Mouse (Mus musculus) forebrain, embryonic 16.5 days (tissue): ENCODE data around the gene Aoc1. TPM values are rescaled to one million over a fixed set of nuclear protein-coding genes. Genes with fewer than 3 reads are reported as not detected.

ENCODE experiments used
- ATAC-seq: fragments of 200-750 bp; cut with Nextera tagmentation; 2 replicates; pipeline ENCODE4 v1.8.0; 2017; ENCODE audit warnings: mild to moderate bottlenecking, moderate library complexity
- H3K27ac ChIP-seq: fragments of 300-500 bp; sonication (generic); 2 replicates; pipeline ENCODE4 v1.5.1; 2014; ENCODE audit warnings: low read length, control low read depth
- H3K27me3 ChIP-seq: fragments of 300-500 bp; sonication (generic); replicated peaks from 2 replicates; pipeline ENCODE4 v1.6.1; 2014; ENCODE audit warnings: low read length; ENCODE audit not compliant: control insufficient read depth, insufficient read depth
- H3K36me3 ChIP-seq: fragments of 300-500 bp; sonication (generic); 2 replicates; pipeline ENCODE4 v1.6.1; 2014; ENCODE audit not compliant: control insufficient read depth, insufficient read depth
- H3K4me1 ChIP-seq: fragments of 300-500 bp; sonication (generic); replicated peaks from 2 replicates; pipeline ENCODE4 v1.6.1; 2014; ENCODE audit warnings: low read length; ENCODE audit not compliant: control insufficient read depth, insufficient read depth
- H3K4me2 ChIP-seq: fragments of 300-500 bp; sonication (generic); 2 replicates; pipeline ENCODE4 v1.6.1; 2014; ENCODE audit warnings: mild to moderate bottlenecking, low read length, control low read depth
- H3K4me3 ChIP-seq: fragments of 300-500 bp; sonication (generic); replicated peaks from 2 replicates; pipeline ENCODE4 v1.5.1; 2014; ENCODE audit warnings: mild to moderate bottlenecking, low read length, control low read depth
- H3K9ac ChIP-seq: fragments of 300-500 bp; sonication (generic); replicated peaks from 2 replicates; pipeline ENCODE4 v1.6.1; 2014; ENCODE audit warnings: low read depth, low read length, control low read depth
- H3K9me3 ChIP-seq: fragments of 300-500 bp; sonication (generic); 2 replicates; pipeline ENCODE4 v1.6.1; 2016; ENCODE audit warnings: low read length; ENCODE audit not compliant: control insufficient read depth
- WGBS: fragments of 180-500 bp; shearing (Covaris S2); extraction: QIAGEN DNeasy Blood & Tissue Kit; methylation state at CpG from one replicate; pipeline ENCODE4 v1.1.7; 2014; 5-methylcytosine and 5-hydroxymethylcytosine counted together
- polyA plus RNA-seq: library from polyadenylated mRNA; unstranded; fragments of >200 nt; fragmentation: Nextera tagmentation; extraction: Ambion mirVana; gene quantifications from 2 replicates; pipeline ENCODE4 v1.2.1, GENCODE M21; 2015

Aoc1 gene
- polyA plus RNA-seq: not detected in 2 replicates

- H3K4me2 ChIP-seq: no peak within 1 kb of the TSS
- no peaks in the 10 kb centered on the region for H3K9me3 ChIP-seq
- H3K27me3 ChIP-seq: peaks cover 9% of the 10 kb centered on the region; the same call in 1 of the 2 replicates
- WGBS: 83% methylated on average over 5 of the region's 5 CpGs
- H3K4me1 ChIP-seq: peaks cover 7% of the 10 kb centered on the region; the same call in 1 of the 2 replicates
- no peak within 1 kb of the TSS for H3K9ac ChIP-seq
- H3K27ac ChIP-seq: no peak within 1 kb of the TSS
- H3K36me3 ChIP-seq: no peaks in the 10 kb centered on the region
- no peak within 1 kb of the TSS for H3K4me3 ChIP-seq
- ATAC-seq: no peak
Measured at GRCm38 (mm10) chr6:48872596-48872995, at the start of gene Aoc1. Gene Aoc1 (plus strand): TSS chr6:48872896.

DNA sequence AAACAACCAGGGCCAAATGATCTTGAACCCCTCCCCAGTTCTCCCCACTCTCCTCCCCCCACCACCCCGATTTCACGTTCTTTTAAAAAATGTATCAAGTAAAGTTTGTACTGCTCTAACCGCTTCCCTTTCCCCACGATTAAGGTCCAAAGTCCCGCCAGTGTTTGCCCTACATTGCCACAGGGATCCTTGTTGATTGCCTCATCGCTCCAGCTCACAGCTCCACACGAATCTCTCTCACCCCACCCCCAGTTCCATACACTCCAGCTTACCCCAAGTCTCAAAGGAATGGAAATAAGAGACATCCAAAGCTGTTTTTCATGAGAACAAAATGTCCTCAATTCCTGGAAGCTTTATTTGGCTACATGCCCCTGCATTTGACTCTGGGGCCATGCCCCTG lies 47.7 kb upstream of the Aoc1 start:
- Histone ChIP-seq H3K4me1 (no peaks in the 10 kb centered on the region), H3K4me2 (no peak overlapping the region), H3K9ac (no peak overlapping the region), H3K27me3 (no peaks in the 10 kb centered on the region), H3K4me3 (no peak overlapping the region), H3K27ac (no peak overlapping the region), H3K9me3 (no peaks in the 10 kb centered on the region), H3K36me3 (no peaks in the 10 kb centered on the region)
- no peak for ATAC-seq
- 71% methylated on average over 7 of the region's 7 CpGs for WGBS

GRCm38 (mm10) chr6:48828976-48829375 lies 43.7 kb upstream of the Aoc1 start:
- no peak overlapping the region for H3K27ac ChIP-seq
- no peaks in the 10 kb centered on the region for H3K4me1 ChIP-seq
- H3K9ac ChIP-seq: no peak overlapping the region
- no peaks in the 10 kb centered on the region for H3K27me3 ChIP-seq
- ATAC-seq: no peak
- 83% methylated on average over 1 of the region's 1 CpGs for WGBS
- no peaks in the 10 kb centered on the region for H3K9me3 ChIP-seq
- no peak overlapping the region for H3K4me3 ChIP-seq
- H3K4me2 ChIP-seq: no peak overlapping the region
- peaks cover 4% of the 10 kb centered on the region; the same call in 1 of the 2 replicates for H3K36me3 ChIP-seq

DNA sequence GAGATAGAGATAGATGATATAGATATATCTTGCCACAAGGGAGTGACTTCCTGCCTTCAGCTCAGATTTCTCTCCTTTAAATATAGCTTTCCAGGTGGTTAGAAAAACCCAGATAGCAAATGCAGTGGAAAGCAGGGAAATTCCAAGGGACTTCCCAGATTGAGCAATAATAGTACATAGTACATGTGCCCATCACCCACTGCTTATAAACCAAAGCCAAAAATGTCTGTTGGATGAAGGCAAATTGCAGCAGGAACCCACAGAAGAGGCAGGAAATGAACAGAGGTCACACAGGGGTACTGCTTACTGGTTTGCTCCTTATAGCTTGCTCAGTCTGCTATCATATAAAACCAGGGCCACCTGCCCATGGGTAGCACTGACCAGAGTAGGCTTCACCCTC lies 43.0 kb upstream of the Aoc1 start:
- Histone ChIP-seq H3K4me2 (no peak overlapping the region), H3K4me3 (no peak overlapping the region), H3K9ac (no peak overlapping the region), H3K27ac (no peak overlapping the region), H3K27me3 (no peaks in the 10 kb centered on the region), H3K9me3 (no peaks in the 10 kb centered on the region), H3K4me1 (no peaks in the 10 kb centered on the region), H3K36me3 (peaks cover 4% of the 10 kb centered on the region; the same call in 1 of the 2 replicates)
- no peak for ATAC-seq

DNA sequence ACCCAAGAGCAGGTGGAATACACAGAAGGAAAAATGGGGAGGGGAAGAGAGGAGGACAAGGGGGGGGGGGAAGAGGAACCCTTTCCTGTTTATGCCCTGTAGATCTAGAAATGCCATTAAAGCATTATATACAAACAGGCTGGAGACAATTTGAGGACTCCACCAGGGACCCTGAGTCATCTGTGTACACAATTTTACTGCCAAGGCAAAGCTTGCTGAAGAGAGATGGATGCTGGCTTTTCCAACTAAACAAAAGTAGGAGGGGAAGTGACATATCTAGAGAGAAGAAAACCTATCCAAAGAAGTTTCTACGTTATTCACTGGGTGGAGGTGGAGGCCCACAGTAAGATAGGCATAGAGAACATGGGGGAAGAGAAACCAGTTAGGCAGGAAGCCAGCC lies 42.5 kb upstream of the Aoc1 start:
- Histone ChIP-seq H3K36me3 (peaks cover 6% of the 10 kb centered on the region; the same call in 1 of the 2 replicates), H3K27me3 (no peaks in the 10 kb centered on the region), H3K4me1 (no peaks in the 10 kb centered on the region), H3K27ac (no peak overlapping the region), H3K4me2 (no peak overlapping the region), H3K4me3 (no peak overlapping the region), H3K9me3 (no peaks in the 10 kb centered on the region), H3K9ac (no peak overlapping the region)
- no peak for ATAC-seq
- 70% methylated on average over 1 of the region's 1 CpGs for WGBS

- peaks cover 6% of the 10 kb centered on the region; the same call in 1 of the 2 replicates for H3K36me3 ChIP-seq
- H3K27ac ChIP-seq: no peak overlapping the region
- no peaks in the 10 kb centered on the region for H3K9me3 ChIP-seq
- no peaks in the 10 kb centered on the region for H3K27me3 ChIP-seq
- no peak overlapping the region for H3K9ac ChIP-seq
- no peaks in the 10 kb centered on the region for H3K4me1 ChIP-seq
- ATAC-seq: no peak
- WGBS: 82% methylated on average over 5 of the region's 5 CpGs
- no peak overlapping the region for H3K4me2 ChIP-seq
- no peak overlapping the region for H3K4me3 ChIP-seq
Measured at GRCm38 (mm10) chr6:48831141-48831540, 41.6 kb upstream of the Aoc1 start.

DNA sequence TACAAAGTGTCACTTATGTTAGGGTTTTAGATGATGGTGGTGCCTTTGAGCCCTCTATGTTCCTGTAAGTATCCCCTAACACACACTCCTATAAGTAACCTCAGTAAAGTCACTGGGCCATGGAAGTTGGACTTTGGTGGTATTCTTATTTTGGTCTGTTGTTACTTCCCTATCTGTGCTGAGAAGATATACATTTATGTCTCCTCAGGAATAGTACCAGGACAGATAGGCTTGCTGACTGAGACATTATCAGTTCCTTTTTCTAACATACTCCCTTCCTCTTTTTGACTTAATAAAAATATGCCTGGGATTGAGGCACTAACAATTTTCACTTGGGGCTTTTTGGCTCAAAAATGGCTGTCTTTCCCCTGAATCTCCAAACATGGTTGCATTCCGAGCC lies 40.3 kb upstream of the Aoc1 start:
- WGBS: 87% methylated on average over 1 of the region's 1 CpGs
- no peak overlapping the region for H3K4me3 ChIP-seq
- no peaks in the 10 kb centered on the region for H3K27me3 ChIP-seq
- no peak overlapping the region for H3K9ac ChIP-seq
- H3K36me3 ChIP-seq: peaks cover 6% of the 10 kb centered on the region; the same call in 1 of the 2 replicates
- H3K4me2 ChIP-seq: no peak overlapping the region
- no peaks in the 10 kb centered on the region for H3K4me1 ChIP-seq
- H3K9me3 ChIP-seq: no peaks in the 10 kb centered on the region
- no peak for ATAC-seq
- H3K27ac ChIP-seq: no peak overlapping the region

GRCm38 (mm10) chr6:48833515-48833914 lies 39.2 kb upstream of the Aoc1 start:
- 94% methylated on average over 4 of the region's 4 CpGs for WGBS
- no peak for ATAC-seq
- Histone ChIP-seq H3K4me3 (no peak overlapping the region), H3K9me3 (no peaks in the 10 kb centered on the region), H3K4me2 (no peak overlapping the region), H3K36me3 (peaks cover 6% of the 10 kb centered on the region; the same call in 1 of the 2 replicates), H3K27ac (no peak overlapping the region), H3K27me3 (no peaks in the 10 kb centered on the region), H3K9ac (no peak overlapping the region), H3K4me1 (peaks cover 4% of the 10 kb centered on the region)

- Histone ChIP-seq H3K4me2 (no peak overlapping the region), H3K36me3 (peaks cover 6% of the 10 kb centered on the region; the same call in 1 of the 2 replicates), H3K4me1 (peaks cover 16% of the 10 kb centered on the region), H3K9ac (no peak overlapping the region), H3K27me3 (no peaks in the 10 kb centered on the region), H3K27ac (no peak overlapping the region), H3K4me3 (no peak overlapping the region), H3K9me3 (no peaks in the 10 kb centered on the region)
- ATAC-seq: no peak
- 90% methylated on average over 5 of the region's 5 CpGs for WGBS
Measured at GRCm38 (mm10) chr6:48835241-48835640, 37.5 kb upstream of the Aoc1 start.

GRCm38 (mm10) chr6:48836146-48836545 lies 36.5 kb upstream of the Aoc1 start:
- Histone ChIP-seq H3K4me2 (no peak overlapping the region), H3K4me3 (no peak overlapping the region), H3K9ac (no peak overlapping the region), H3K9me3 (no peaks in the 10 kb centered on the region), H3K27me3 (no peaks in the 10 kb centered on the region), H3K4me1 (peaks cover 25% of the 10 kb centered on the region), H3K27ac (no peak overlapping the region), H3K36me3 (peaks cover 6% of the 10 kb centered on the region; the same call in 1 of the 2 replicates)
- 89% methylated on average over 5 of the region's 5 CpGs for WGBS
- ATAC-seq: no peak
